Mouse (Mus musculus) gastrocnemius, adult 18-20 months (tissue): ENCODE data around the gene Mgst1. TPM values are rescaled to one million over a fixed set of nuclear protein-coding genes. Genes with fewer than 3 reads are reported as not detected.

ENCODE experiments used
- DNase-seq: peaks from one replicate; pipeline ENCODE4 v3.0.0; 2021; ENCODE audit warnings: low spot score
- long read RNA-seq, 2 experiments: library from polyadenylated mRNA; stranded (forward); transcript quantifications; one replicate each; pipeline ENCODE4 v2.0.0; 2021
- total RNA-seq, 2 experiments: library from RNA; stranded (reverse); gene quantifications; 2 replicates each; pipeline ENCODE4 v1.2.3; 2021

Gene Mgst1
- total RNA-seq: 10 to 100 TPM; 23.7 to 75.9 TPM
- long read RNA-seq, experiment 1, transcript Mgst1-201 (4 exons, 1,167 nt): major isoform, 68 of 76 reads
- long read RNA-seq, experiment 1, partial matches to known transcripts: 4 of 76 reads
- long read RNA-seq, experiment 1, other reads (novel, unspliced or antisense): 2 of 76 reads
- long read RNA-seq, experiment 2, transcript Mgst1-201 (4 exons, 1,167 nt): major isoform, 13 of 16 reads
- long read RNA-seq, experiment 2, partial matches to known transcripts: 1 of 16 reads
- long read RNA-seq, experiment 2, other reads (novel, unspliced or antisense): 2 of 16 reads

DNA sequence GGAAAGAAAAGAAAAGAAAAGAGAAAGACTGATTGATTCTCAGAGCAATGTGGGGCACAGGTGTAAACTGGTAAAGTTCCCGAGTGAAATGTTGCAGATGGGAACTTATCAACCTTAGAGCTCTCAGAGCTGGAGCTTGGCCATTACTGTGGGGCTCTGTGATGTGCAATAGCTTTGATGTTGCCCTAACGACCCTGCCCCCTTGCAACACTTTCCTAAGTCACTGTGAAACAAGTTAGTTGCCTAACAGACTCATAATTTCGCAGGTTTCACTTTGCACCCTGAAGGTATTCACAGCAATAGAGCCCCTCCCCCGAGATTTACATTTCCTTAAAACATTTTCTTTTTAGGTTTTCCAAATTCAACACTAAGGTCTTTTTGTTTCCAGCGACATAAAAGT, at the start of gene Mgst1:
Gene Mgst1 (plus strand): TSS at position 387 of the 400 bp plus-strand sequence.
- no peak for DNase-seq

DNA sequence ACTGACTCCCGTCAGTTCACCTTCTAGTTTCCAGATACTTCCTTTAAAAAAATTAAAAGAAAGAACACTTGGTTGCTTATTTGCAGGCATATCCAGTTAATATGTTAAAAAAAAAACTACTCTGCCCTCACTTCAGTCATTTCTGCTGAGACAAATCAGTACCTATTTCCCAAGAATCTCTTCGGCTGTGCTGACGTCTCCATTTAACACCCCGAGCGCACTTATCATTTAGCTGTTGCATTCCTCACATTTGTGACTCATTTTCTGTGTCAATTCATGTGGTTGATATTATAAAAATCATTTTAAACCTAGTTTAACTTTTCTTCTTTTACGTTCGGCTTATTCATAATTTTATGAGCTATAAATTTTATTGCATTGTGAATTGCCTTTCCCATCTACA, 47.7 kb upstream of the Mgst1 start:
- DNase-seq: no peak

DNA sequence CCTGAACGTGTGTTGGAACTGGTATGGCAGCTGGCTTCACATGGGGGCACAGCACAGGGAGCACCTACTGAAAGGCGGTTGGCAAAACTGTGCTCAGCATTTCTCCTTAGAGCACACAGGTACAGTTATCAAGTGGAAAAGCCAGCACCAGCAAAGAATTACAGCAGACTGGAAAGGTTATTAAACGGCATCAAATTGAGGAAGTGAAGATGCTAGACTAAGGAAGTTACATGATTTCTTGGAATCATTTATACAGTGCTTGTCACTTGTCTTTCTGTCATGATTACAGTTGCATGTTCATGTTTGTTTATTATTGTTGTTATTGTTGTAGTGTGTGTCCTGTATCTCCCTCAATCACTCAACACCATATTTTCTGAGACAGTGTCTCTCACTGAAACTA, 45.1 kb upstream of the Mgst1 start:
- DNase-seq: no peak

DNA sequence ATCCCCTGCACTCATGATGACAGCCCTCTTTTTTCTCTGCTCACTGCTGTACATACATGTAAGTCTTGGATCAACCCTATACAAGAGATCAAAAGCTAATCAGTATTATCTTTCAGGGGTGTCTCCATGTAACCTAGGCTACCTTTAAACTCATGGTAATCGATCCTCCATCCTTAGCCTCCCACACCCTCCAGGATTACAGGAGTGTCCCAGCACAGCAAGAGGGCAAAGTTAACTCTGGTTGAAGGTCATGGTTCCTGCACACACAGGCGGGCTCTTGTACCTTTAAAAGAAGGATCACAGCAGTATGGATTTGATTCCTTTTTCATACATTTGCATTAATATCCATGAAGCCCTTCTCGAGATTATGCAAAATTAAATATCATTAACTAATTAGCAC, 40.5 kb upstream of the Mgst1 start:
- no peak for DNase-seq

DNA sequence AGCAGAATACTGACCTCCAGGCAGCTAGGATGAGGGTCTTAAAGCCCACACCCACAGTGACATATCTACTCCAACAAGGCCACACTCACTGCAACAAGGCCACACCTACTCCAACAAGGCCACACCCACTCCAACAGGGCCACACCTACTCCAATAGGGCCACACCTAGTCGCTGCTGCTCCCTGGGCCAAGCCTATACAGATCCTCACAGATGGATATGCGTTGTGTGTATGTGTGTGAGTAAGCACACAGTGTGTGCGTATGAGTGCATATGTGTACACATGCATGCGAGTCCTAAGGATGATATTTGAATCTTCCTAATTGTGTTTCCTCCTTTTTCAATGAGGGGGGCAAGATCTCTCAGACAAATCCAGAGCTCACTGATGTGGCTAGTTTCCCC, 38.3 kb upstream of the Mgst1 start:
- no peak for DNase-seq

DNA sequence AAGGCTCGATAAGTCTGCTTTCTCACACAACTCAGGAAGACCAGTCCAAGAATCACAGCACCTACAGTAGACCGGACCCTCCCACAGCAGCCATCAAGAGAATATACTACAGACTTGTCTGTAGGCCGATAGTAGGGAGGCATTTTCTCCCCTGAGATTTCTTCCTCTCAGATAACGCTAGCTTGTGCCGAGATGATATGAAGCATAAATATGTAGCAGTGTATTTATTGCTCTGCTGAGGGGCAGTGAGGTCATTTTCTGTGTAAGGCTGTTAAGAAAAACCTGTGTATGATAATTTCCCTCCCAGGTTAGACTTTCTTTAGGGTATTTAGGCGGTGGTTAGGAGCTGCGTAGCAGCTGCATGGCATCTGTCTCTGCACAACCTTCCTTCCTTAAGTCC, 37.2 kb upstream of the Mgst1 start:
- no peak for DNase-seq

DNA sequence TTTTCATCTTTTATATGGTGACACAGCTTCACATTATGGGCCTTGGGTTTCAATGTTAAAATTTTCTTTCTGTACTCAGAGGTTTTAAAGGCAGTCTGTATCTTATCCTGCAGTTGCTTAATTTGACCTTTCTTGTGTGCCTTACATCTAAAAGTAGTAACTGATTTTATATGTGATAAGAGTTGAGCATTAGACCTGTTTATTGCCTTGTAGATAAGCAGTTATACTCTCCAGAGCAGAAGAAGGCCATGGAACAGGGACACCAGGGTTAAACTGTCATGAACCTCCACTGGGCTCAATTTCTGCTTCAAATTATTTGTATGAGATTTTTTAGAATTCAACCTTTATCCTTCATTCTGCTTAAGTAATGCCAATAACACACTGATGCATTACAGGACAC, 35.6 kb upstream of the Mgst1 start:
- DNase-seq: no peak

DNA sequence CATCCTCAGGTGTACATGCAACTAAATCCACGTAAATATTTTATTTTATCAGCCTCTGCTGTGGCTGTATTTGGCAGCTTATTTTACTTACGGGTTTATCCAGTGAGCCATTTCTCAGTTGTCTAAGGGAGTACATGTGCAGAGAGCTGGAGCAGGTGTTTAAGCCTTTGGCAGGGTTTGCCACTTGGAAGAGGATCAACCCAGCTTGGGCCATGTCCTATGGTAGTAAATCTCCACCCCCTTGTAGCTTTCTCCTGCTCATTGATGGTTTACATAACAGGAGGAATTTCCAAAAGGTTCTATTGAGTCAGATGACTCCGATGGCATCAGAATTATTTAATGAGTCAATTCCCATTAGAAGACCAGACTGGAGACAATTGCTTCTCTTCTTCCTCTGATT, 22.6 kb upstream of the Mgst1 start:
- DNase-seq: peak; percentile 63

DNA sequence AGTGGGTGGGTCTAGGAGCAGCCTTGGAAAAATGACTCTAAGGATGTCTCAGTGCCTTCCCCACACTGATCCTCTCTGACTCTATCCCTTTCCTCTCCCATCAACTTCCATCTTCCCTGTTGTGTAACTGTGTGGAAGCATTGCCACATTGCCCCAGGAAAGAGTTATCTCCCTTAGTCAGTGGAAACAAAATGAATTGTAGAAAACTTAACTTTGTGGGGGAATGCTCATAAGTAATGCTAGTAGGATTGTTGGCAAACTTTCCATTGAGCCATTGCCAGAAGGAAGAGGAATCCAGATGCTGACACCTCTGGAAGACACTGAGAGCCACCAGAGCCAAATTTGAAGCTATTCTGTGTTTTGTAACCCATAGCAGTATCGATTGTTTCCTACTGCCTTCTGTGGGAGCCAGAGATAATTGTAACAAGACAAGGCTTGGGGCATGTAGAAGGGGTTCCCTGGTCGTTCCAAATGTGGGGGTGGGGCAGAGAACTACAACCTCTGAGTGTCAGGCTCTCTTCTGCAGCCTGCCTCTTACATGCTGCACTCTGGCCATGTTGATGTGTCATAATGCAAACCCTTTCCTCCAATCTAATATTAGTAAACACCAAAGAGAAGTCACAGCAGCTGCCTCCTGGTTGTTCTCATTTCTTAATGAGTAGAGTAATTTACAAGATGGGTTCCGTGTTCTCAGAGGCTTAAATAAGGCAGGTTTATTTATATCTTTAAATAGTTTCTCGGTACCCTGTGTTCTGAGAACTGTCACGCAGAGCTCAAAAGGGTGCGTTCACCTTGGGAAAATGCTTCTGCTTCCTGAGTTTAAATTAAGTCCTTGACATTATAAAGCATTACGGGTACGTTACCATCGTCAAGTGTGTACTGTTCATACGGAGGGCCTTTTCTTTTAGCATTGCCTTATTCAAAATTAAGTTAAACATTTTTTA, 11.5 kb upstream of the Mgst1 start:
- peak; percentile 43 for DNase-seq

DNA sequence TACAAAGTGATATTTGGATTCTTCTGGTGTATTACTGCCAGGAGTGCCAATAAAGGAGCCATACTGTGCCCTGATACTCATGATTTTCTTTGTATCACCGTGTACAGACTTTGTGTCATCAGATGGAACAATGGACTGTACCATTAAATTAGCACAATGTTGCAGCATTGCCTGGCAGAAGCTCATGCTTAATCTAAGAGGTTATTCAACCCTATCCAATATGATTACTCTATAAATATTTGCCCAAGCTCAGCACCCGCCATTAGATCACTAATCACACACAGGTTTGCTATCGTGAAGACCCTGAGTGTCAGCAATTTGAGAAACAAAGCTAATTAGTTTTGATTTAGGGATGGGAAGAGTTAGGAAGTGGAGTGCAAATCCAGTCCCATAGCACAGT, 9.6 kb upstream of the Mgst1 start:
- DNase-seq: no peak

DNA sequence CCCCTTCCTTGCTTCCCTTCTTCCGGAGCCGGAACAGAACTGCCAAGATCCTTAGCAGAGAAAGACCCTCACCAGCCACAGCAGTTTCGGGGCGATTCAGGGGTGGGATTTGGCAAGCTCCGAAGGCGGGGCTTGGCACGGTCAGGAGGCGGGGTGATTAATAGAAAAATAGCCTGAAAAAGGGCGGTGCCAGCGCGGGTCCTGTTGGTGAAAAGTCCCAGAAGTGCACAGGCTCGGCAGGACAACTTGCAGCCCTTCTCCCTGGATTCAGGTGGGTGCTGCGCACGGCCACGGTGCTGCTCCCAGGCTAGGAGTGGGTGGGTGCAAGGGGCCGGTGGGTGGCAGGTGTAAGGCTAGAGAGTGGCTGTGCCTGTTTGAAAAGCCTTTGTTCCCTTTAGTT, 220 bp downstream of the Mgst1 start:
- peak; percentile 56 for DNase-seq

DNA sequence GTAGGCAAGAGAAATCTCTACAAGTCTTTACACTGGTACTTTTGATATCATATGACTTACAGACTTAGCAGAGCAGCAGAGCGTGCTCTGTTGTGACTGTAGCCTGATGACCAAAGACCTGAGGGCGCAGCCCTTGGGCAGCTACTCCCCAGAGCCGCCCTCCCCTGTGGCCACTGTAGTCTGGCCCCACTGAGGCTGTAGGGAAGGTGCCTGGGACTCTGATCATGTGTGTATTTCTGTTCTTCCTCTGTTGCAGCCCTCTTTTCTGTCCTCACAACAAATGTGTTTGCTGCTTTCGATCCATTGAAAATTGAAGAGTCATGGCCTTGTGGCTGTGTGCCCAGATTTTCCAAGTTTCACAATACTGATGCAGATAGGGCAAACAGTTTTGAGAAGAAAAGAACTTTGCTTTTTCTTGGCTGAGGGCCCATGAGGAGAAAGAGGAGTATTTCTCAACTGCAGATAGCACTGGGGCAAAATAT, 1.0 kb downstream of the Mgst1 start:
- DNase-seq: peak; percentile 86

DNA sequence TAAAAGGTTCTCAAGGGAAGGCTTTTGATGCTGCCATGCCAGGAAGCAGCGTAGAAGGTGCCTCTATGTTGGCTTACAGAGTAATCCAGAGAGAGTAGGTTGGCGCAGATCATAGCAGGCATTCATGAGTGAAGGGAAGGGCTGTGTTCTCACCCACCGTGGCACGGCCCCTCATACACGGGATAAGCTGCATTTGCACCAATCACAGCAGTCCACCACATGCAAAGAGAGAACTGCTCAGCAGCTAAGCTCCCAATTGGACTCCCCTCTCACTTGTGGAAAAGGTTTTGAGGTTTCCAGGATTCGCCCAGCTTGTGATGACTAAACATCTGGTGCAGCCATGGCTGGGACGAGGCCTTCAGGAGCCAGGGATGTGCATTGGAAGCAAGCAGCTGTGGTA, 2.5 kb downstream of the Mgst1 start:
- DNase-seq: no peak

DNA sequence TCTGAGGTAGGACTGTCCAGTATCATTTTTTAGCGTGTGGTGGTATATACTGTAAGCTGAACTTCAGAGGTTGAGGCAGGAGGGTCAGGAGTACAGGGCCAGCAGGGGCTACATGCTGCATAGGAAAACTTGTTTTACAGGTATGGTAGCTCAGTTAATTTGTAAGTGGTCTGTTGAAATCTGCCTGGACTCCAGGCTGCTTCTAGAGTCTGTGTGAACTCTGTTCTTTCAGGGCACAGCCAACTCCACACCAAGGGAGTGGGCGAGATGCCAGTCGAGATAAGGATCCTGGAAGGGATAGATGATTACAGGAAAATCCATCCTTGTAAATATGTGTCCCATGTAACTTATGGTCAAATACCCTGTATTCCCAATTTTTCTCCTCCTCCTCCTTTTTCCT, 3.3 kb downstream of the Mgst1 start:
- no peak for DNase-seq

DNA sequence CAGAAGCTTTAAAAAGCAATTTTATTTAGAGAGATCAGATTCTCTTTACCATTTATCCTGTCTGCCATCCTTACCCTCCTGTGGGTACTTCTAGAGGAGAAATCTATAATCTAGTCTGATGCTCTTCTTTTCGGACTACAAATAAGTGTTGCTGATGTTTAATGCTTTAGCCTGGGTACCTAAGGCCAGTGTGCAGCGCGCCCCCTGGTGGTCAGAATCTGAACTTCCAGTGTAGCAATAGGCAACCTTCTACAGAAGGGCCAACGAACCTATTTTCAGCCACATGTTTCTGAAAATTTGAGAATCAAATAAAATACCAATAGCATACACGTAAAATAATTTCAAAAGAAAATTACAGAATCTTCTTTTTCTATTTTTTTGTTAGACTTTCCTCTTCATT, 13.0 kb downstream of the Mgst1 start:
- DNase-seq: peak; percentile 72

DNA sequence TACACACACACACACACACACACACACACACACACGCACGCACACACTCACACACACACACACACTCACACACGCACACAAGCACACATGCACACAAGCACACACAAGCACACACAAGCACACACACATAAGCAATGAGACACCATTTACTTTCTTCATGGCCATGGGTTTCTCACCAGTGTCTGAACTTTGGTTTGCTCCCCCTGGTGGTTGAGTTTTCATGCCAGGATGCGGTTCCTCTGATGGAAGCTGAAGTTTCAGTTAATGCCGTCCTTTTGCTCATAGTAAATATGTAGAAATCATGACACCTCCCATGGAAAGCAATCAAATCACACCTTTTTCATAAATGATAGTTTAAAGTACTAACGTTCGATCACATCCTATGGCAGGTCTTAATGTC, 23.8 kb downstream of the Mgst1 start:
- no peak for DNase-seq

DNA sequence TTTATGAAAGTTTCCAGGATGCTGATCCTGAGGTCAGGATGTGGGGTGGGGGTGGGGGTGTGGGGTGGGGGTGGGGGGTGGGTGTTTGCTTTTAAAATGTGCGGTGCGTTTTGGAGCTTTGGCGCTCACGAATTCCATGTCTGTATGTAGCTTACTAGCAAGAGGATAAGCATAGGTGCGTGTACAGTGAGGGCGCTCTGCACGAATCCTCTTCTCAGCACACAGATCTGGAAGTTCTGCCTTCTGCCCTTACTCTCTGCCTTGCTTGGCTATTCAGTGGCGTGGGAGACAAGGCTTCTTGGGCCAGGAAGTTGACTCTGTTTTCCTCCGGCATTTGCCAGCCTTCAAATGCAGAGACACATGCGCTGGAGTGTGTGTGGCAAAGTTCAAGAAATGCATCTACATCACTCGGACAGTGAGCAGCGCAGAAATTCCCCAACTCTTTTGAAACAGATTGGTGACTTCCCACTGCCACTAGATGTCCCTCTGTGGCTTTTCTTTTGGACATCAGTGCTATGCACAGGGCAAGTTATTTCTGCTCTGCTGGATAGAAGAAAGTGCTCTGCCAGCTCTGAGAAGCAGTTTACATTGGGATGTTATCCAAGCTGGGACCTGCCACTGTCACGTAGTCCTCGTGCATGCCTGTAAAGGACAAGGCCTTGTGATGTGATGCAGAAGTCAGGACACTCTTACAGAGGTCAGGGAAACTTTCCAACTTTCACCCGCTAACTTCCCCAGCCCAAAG, 31.5 kb downstream of the Mgst1 start:
- no peak for DNase-seq

Other genes with a start within 250 kb of the Mgst1 start
- gene Slc15a5, start 60.4 kb upstream of the Mgst1 start, total RNA-seq: 10 to 100 TPM in 1 of 2 experiments, under 1 TPM in 1; 0.73 to 14.0 TPM